Mouse (Mus musculus) neural tube, embryonic 15.5 days (tissue): Measurements from ENCODE around the gene Heyl. TPM values are rescaled to one million over a fixed set of nuclear protein-coding genes. Genes with fewer than 3 reads are reported as not detected.
A peak's percentile ranks its signal among the peaks of the same experiment; 100 is the strongest.

Experiments
- ATAC-seq: fragments of 200-750 bp; cut with Nextera tagmentation; 2 replicates; pipeline ENCODE4 v1.8.0; 2017; ENCODE audit warnings: mild to moderate bottlenecking, moderate TSS enrichment, moderate library complexity; ENCODE audit not compliant: low FRiP score
- H3K27ac ChIP-seq: fragments of 300-500 bp; sonication (generic); replicated peaks from 2 replicates; pipeline ENCODE4 v1.5.1; 2015; ENCODE audit warnings: mild to moderate bottlenecking, inconsistent platforms
- H3K27me3 ChIP-seq: fragments of 300-500 bp; sonication (generic); replicated peaks from 2 replicates; pipeline ENCODE4 v1.6.1; 2015; ENCODE audit warnings: inconsistent platforms
- H3K36me3 ChIP-seq: fragments of 300-500 bp; sonication (generic); 2 replicates; pipeline ENCODE4 v1.6.1; 2015; ENCODE audit warnings: inconsistent platforms
- H3K4me1 ChIP-seq: fragments of 300-500 bp; sonication (generic); 2 replicates; pipeline ENCODE4 v1.6.1; 2015; ENCODE audit warnings: inconsistent platforms
- H3K4me2 ChIP-seq: fragments of 300-500 bp; sonication (generic); 2 replicates; pipeline ENCODE4 v1.6.1; 2015; ENCODE audit warnings: inconsistent platforms, mild to moderate bottlenecking, moderate library complexity
- H3K4me3 ChIP-seq: fragments of 300-500 bp; sonication (generic); replicated peaks from 2 replicates; pipeline ENCODE4 v1.5.1; 2015; ENCODE audit warnings: mild to moderate bottlenecking, inconsistent platforms
- H3K9ac ChIP-seq: fragments of 300-500 bp; sonication (generic); replicated peaks from 2 replicates; pipeline ENCODE4 v1.6.1; 2015; ENCODE audit warnings: mild to moderate bottlenecking, inconsistent platforms
- H3K9me3 ChIP-seq: fragments of 300-500 bp; sonication (generic); replicated peaks from 2 replicates; pipeline ENCODE4 v1.6.1; 2016; ENCODE audit warnings: inconsistent platforms
- WGBS: fragments of 180-500 bp; shearing (Covaris S2); methylation state at CpG from one replicate; pipeline ENCODE4 v1.1.7; 2015; ENCODE audit warnings: mixed read lengths; 5-methylcytosine and 5-hydroxymethylcytosine counted together
- polyA plus RNA-seq: library from polyadenylated mRNA; unstranded; fragments of >200 nt; fragmentation: Nextera tagmentation; extraction: Ambion mirVana; gene quantifications from 2 replicates; pipeline ENCODE4 v1.2.1, GENCODE M21; 2015

Heyl gene
- polyA plus RNA-seq, 1 experiment from 2014 or later: 5.6 TPM

GRCm38 (mm10) chr4:123212330-123212729 is 21.0 kb upstream of the Heyl start:
- Histone ChIP-seq H3K27ac (no peak overlapping the region), H3K9ac (no peak overlapping the region), H3K4me1 (0 out of 2 replicates have a peak, but pooled peaks cover 3% of the 10 kb centered on the region), H3K4me2 (no peak overlapping the region), H3K4me3 (no peak overlapping the region), H3K9me3 (no peaks in the 10 kb centered on the region), H3K36me3 (no peaks in the 10 kb centered on the region), H3K27me3 (no peaks in the 10 kb centered on the region)
- ATAC-seq: no peak
- 49% methylated on average over 2 of the region's 2 CpGs for whole genome bisulfite sequencing

GRCm38 (mm10) chr4:123213975-123214374 is 19.4 kb upstream of the Heyl start:
- no peak for ATAC-seq
- Histone ChIP-seq H3K4me3 (no peak overlapping the region), H3K27ac (no peak overlapping the region), H3K9me3 (no peaks in the 10 kb centered on the region), H3K4me1 (0 out of 2 replicates have a peak, but pooled peaks cover 3% of the 10 kb centered on the region), H3K36me3 (no peaks in the 10 kb centered on the region), H3K9ac (no peak overlapping the region), H3K27me3 (0 out of 2 replicates have a peak, but pooled peaks cover 7% of the 10 kb centered on the region), H3K4me2 (no peak overlapping the region)
- 96% methylated on average over 9 of the region's 9 CpGs for WGBS

- Histone ChIP-seq H3K9me3 (no peaks in the 10 kb centered on the region), H3K27ac (no peak overlapping the region), H3K36me3 (no peaks in the 10 kb centered on the region), H3K4me1 (0 out of 2 replicates have a peak, but pooled peaks cover 3% of the 10 kb centered on the region), H3K4me2 (no peak overlapping the region), H3K9ac (no peak overlapping the region), H3K27me3 (0 out of 2 replicates have a peak, but pooled peaks cover 7% of the 10 kb centered on the region), H3K4me3 (no peak overlapping the region)
- ATAC-seq: no peak
- WGBS: 58% methylated on average over 1 of the region's 1 CpGs
These were observed 18.0 kb upstream of the Heyl start for GRCm38 (mm10) chr4:123215367-123215766.

GRCm38 (mm10) chr4:123216782-123217181 is 16.6 kb upstream of the Heyl start:
- 0 out of 2 replicates have a peak, but pooled peaks cover 7% of the 10 kb centered on the region for H3K27me3 ChIP-seq
- no peaks in the 10 kb centered on the region for H3K36me3 ChIP-seq
- H3K27ac ChIP-seq: no peak overlapping the region
- no peak overlapping the region for H3K4me3 ChIP-seq
- H3K4me1 ChIP-seq: 0 out of 2 replicates have a peak, but pooled peaks cover 3% of the 10 kb centered on the region
- H3K9ac ChIP-seq: no peak overlapping the region
- no peaks in the 10 kb centered on the region for H3K9me3 ChIP-seq
- no peak for ATAC-seq
- WGBS: 18% methylated on average over 1 of the region's 1 CpGs
- H3K4me2 ChIP-seq: no peak overlapping the region

GRCm38 (mm10) chr4:123219720-123220357 is 13.5 kb upstream of the Heyl start:
- peak; percentile 91 for ATAC-seq
- Histone ChIP-seq H3K4me3 (no peak overlapping the region), H3K9me3 (no peaks in the 10 kb centered on the region), H3K4me2 (no peak overlapping the region), H3K4me1 (0 out of 2 replicates have a peak, but pooled peaks cover 3% of the 10 kb centered on the region), H3K36me3 (no peaks in the 10 kb centered on the region), H3K9ac (no peak overlapping the region), H3K27me3 (0 out of 2 replicates have a peak, but pooled peaks cover 7% of the 10 kb centered on the region), H3K27ac (no peak overlapping the region)
- 74% methylated on average over 15 of the region's 15 CpGs for WGBS

- WGBS: 85% methylated on average over 4 of the region's 4 CpGs
- no peak overlapping the region for H3K9ac ChIP-seq
- H3K36me3 ChIP-seq: no peaks in the 10 kb centered on the region
- no peak overlapping the region for H3K27ac ChIP-seq
- H3K4me1 ChIP-seq: no peaks in the 10 kb centered on the region
- no peaks in the 10 kb centered on the region for H3K9me3 ChIP-seq
- ATAC-seq: no peak
- no peak overlapping the region for H3K4me3 ChIP-seq
- no peak overlapping the region for H3K4me2 ChIP-seq
- H3K27me3 ChIP-seq: 0 out of 2 replicates have a peak, but pooled peaks cover 7% of the 10 kb centered on the region
These were observed 12.7 kb upstream of the Heyl start for GRCm38 (mm10) chr4:123220637-123221036.

GRCm38 (mm10) chr4:123223309-123223708 is 10.0 kb upstream of the Heyl start:
- H3K27me3 ChIP-seq: 0 out of 2 replicates have a peak, but pooled peaks cover 3% of the 10 kb centered on the region
- H3K9ac ChIP-seq: no peak overlapping the region
- H3K36me3 ChIP-seq: no peaks in the 10 kb centered on the region
- no peak for ATAC-seq
- 50% methylated on average over 3 of the region's 3 CpGs for WGBS
- H3K4me2 ChIP-seq: no peak overlapping the region
- H3K27ac ChIP-seq: no peak overlapping the region
- no peaks in the 10 kb centered on the region for H3K9me3 ChIP-seq
- peaks cover 11% of the 10 kb centered on the region; the same call in 1 of the 2 replicates for H3K4me1 ChIP-seq
- H3K4me3 ChIP-seq: no peak overlapping the region

- 69% methylated on average over 10 of the region's 10 CpGs for WGBS
- no peak for ATAC-seq
- Histone ChIP-seq H3K4me1 (peaks cover 11% of the 10 kb centered on the region; the same call in 1 of the 2 replicates), H3K9me3 (no peaks in the 10 kb centered on the region), H3K9ac (no peak overlapping the region), H3K27me3 (no peaks in the 10 kb centered on the region; the same call in 1 of the 2 replicates), H3K27ac (no peak overlapping the region), H3K36me3 (no peaks in the 10 kb centered on the region), H3K4me3 (no peak overlapping the region), H3K4me2 (no peak overlapping the region)
These were observed 7.5 kb upstream of the Heyl start for GRCm38 (mm10) chr4:123225718-123226403.

- H3K9me3 ChIP-seq: no peaks in the 10 kb centered on the region
These were observed 5.6 kb upstream of the Heyl start for GRCm38 (mm10) chr4:123227707-123228106.

GRCm38 (mm10) chr4:123228270-123228669 is 5.1 kb upstream of the Heyl start:
- ATAC-seq: no peak
- WGBS: 46% methylated on average over 2 of the region's 2 CpGs
- no peaks in the 10 kb centered on the region for H3K9me3 ChIP-seq
- 0 out of 2 replicates have a peak overlapping the region, but pooled peaks have one; percentile 4 for H3K27ac ChIP-seq
- no peak overlapping the region for H3K4me3 ChIP-seq
- no peaks in the 10 kb centered on the region for H3K36me3 ChIP-seq
- no peak overlapping the region for H3K9ac ChIP-seq
- H3K4me2 ChIP-seq: no peak overlapping the region
- H3K27me3 ChIP-seq: peaks cover 12% of the 10 kb centered on the region
- H3K4me1 ChIP-seq: peaks cover 11% of the 10 kb centered on the region

More at GRCm38 (mm10) chr4:123227707-123228106, 5.6 kb upstream of the Heyl start:
- no peaks in the 10 kb centered on the region for H3K36me3 ChIP-seq
- H3K4me3 ChIP-seq: no peak overlapping the region
- 52% methylated on average over 4 of the region's 4 CpGs for WGBS
- H3K27me3 ChIP-seq: peaks cover 7% of the 10 kb centered on the region
- no peak overlapping the region for H3K4me2 ChIP-seq
- H3K9ac ChIP-seq: no peak overlapping the region
- ATAC-seq: no peak
- peaks cover 11% of the 10 kb centered on the region; the same call in 1 of the 2 replicates for H3K4me1 ChIP-seq
- 0 out of 2 replicates have a peak overlapping the region, but pooled peaks have one; percentile 4 for H3K27ac ChIP-seq

GRCm38 (mm10) chr4:123229166-123229565 is 4.2 kb upstream of the Heyl start:
- Histone ChIP-seq H3K4me1 (peaks cover 18% of the 10 kb centered on the region), H3K9me3 (no peaks in the 10 kb centered on the region), H3K27me3 (peaks cover 21% of the 10 kb centered on the region), H3K36me3 (no peaks in the 10 kb centered on the region), H3K9ac (no peak overlapping the region), H3K27ac (no peak overlapping the region), H3K4me2 (no peak overlapping the region), H3K4me3 (no peak overlapping the region)
- no peak for ATAC-seq
- 60% methylated on average over 11 of the region's 11 CpGs for WGBS

- H3K4me2 ChIP-seq: no peak overlapping the region
- H3K9ac ChIP-seq: no peak overlapping the region
- no peaks in the 10 kb centered on the region for H3K36me3 ChIP-seq
These were observed 515 bp upstream of the Heyl start for GRCm38 (mm10) chr4:123232841-123233240.

More at GRCm38 (mm10) chr4:123232841-123233240, 515 bp upstream of the Heyl start:
- no peak for ATAC-seq
- Histone ChIP-seq H3K4me1 (peaks cover 9% of the 10 kb centered on the region), H3K4me3 (no peak overlapping the region), H3K27ac (no peak overlapping the region), H3K9me3 (no peaks in the 10 kb centered on the region), H3K27me3 (peaks cover 36% of the 10 kb centered on the region)
- 77% methylated on average over 3 of the region's 3 CpGs for WGBS
